Mouse (Mus musculus): ENCODE data around the gene Inpp5b.
A peak's percentile ranks its signal among the peaks of the same experiment; 100 is the strongest.

Gene Inpp5b

GRCm38 (mm10) chr4:124768963-124769591, 27.4 kb downstream of the Inpp5b start:
- DNase-seq = no peak

- DNase-seq = no peak
Measured at GRCm38 (mm10) chr4:124770624-124771023, 29.0 kb downstream of the Inpp5b start.

GRCm38 (mm10) chr4:124772125-124772524, 30.5 kb downstream of the Inpp5b start:
- no peak for DNase-seq

- DNase-seq = no peak
Measured at GRCm38 (mm10) chr4:124773449-124773848, 31.8 kb downstream of the Inpp5b start.

- DNase-seq = no peak
Measured at GRCm38 (mm10) chr4:124773995-124774394, 32.3 kb downstream of the Inpp5b start.

- DNase-seq = no peak
Measured at GRCm38 (mm10) chr4:124774429-124774828, 32.8 kb downstream of the Inpp5b start.

- DNase-seq = no peak
Measured at GRCm38 (mm10) chr4:124781361-124781760, 39.7 kb downstream of the Inpp5b start.

- DNase-seq = no peak
Measured at GRCm38 (mm10) chr4:124782395-124782794, 40.7 kb downstream of the Inpp5b start.

- no peak for DNase-seq
Measured at GRCm38 (mm10) chr4:124783937-124784336, 42.3 kb downstream of the Inpp5b start.

GRCm38 (mm10) chr4:124790013-124790412, 48.4 kb downstream of the Inpp5b start:
- DNase-seq = no peak

- no peak for DNase-seq
Measured at GRCm38 (mm10) chr4:124792114-124792513, 50.5 kb downstream of the Inpp5b start.

GRCm38 (mm10) chr4:124796141-124796540, 54.5 kb downstream of the Inpp5b start:
- no peak for DNase-seq

- DNase-seq = no peak
Measured at GRCm38 (mm10) chr4:124796913-124797312, 55.3 kb downstream of the Inpp5b start.

GRCm38 (mm10) chr4:124801552-124802308, 60.1 kb downstream of the Inpp5b start, which contains the start of gene Mtf1:
Gene Mtf1, plus strand, starts transcription at chr4:124802104.
- peak; percentile 97 for DNase-seq

- DNase-seq = peak; percentile 94
Measured at GRCm38 (mm10) chr4:124802309-124803260, 60.9 kb downstream of the Inpp5b start.

- DNase-seq = no peak
Measured at GRCm38 (mm10) chr4:124803406-124803805, 61.8 kb downstream of the Inpp5b start.

- DNase-seq = no peak
Measured at GRCm38 (mm10) chr4:124808511-124808910, 66.9 kb downstream of the Inpp5b start.

GRCm38 (mm10) chr4:124809136-124809883, 67.7 kb downstream of the Inpp5b start:
- no peak for DNase-seq

- no peak for DNase-seq
Measured at GRCm38 (mm10) chr4:124810056-124810455, 68.4 kb downstream of the Inpp5b start.

- peak; percentile 52 for DNase-seq
Measured at GRCm38 (mm10) chr4:124811347-124811975, 69.8 kb downstream of the Inpp5b start.

GRCm38 (mm10) chr4:124815901-124816300, 74.3 kb downstream of the Inpp5b start:
- DNase-seq = no peak

GRCm38 (mm10) chr4:124817803-124818202, 76.2 kb downstream of the Inpp5b start:
- DNase-seq = no peak
